Mouse (Mus musculus) right cerebral cortex, adult 18-20 months (tissue): ENCODE measurements around the gene Klk11.

ENCODE experiments used
- DNase-seq: peaks from one replicate; pipeline ENCODE4 v3.0.0; 2022; ENCODE audit warnings: mixed read lengths

Gene Klk11

DNA sequence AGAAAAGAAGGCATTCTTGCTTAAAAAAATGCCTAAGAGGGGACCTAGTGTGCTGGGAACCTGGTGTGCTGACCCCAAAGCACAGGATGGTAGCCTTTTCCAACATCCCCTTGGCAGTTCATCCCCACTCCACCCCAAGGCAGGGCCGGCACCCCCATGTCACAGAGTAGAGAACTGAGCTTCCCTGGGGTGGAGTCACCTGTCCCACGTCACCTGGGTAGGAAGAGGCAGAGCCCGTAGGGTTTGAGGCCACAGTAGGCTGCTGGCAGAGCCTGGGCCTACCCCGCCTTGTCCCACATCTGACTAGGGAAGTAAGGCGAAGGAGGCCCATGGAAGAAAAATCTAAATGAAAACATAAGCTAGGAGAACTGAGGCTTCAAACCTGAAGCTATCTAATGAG, at the start of gene Klk11:
Gene Klk11 (plus strand): TSS at position 241 of the 400 bp plus-strand sequence.
- no peak for DNase-seq

- peak; percentile 27 for DNase-seq
Measured at GRCm38 (mm10) chr7:43747788-43748187, 26.6 kb upstream of the Klk11 start.

DNA sequence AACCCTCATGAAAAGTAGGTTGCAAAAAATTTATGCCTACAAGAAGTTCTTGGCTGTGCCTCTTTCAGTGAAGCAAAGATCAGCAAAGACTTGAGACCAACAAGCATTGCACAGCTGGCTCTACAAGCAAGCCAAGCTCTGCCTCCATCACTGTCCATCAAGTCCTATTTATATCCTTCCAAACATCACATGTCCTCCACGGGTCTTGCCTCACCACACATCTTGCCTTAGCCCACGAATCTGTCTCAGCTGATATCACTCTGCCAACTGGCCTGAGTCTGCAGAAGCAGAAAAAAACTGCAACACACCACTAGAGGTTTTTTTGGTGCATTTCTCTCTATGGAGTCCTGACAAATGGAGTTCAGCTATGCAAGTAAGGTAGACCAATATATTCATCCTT, 21.6 kb upstream of the Klk11 start:
- no peak for DNase-seq

DNA sequence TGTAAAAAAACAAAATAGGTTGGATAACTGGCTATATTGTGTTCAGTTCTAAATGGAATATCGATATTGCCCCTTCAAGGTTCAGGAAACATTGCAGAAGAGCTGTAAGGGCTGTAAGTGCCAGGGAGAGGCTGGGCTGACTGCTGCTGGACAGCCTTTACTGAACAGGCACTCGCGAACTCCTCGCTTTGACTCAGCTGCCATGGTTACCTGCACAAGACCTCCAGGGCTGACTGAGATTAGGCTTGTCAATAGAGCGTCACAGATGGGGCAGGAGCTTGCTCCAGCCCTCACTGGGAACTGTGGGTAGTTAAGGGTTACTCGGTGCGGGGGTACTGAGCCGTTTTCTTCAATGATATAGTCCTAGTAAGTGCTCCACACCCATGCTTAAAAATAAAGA, 7.9 kb upstream of the Klk11 start:
- no peak for DNase-seq

DNA sequence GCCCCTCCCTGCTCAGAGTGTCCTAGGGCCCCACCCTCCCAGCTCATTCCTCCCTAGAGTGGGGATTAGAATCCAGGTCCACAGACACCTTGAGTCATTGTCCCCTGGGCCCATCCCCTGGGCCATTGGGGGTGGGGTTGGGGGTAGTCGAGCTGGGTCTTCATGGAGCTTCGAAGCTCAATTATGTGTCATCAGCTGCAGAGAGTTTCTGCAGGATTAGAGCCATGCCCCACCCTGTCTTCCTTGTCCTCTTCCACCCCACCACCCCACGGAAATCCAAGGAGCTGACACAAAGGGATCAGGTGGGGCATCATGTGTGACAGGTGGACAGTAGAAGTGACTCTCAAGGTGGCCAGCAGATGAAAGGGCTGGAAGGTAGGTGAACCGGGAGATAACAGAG, 5.8 kb upstream of the Klk11 start, which contains the start of gene Klk12:
Gene Klk12 (plus strand): TSS at position 301 of the 400 bp plus-strand sequence.
- no peak for DNase-seq

- no peak for DNase-seq
Measured at GRCm38 (mm10) chr7:43769636-43770035, 4.8 kb upstream of the Klk11 start.

DNA sequence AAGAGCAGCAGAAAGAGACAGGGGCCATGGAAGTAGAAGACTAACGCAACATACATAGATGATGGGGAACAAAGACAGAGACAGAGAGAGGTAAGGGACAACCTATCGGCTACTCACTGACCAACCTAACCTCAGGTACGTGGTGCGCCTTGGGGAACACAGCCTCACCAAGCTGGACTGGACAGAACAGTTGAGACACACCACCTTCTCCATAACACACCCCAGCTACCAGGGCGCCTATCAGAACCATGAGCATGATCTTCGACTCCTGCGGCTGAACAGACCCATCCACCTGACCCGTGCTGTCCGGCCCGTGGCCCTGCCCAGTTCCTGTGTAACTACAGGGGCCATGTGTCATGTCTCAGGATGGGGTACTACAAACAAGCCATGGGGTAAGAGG, 3.7 kb upstream of the Klk11 start:
- no peak for DNase-seq

- no peak for DNase-seq
Measured at GRCm38 (mm10) chr7:43771916-43772315, 2.5 kb upstream of the Klk11 start.

- no peak for DNase-seq
Measured at GRCm38 (mm10) chr7:43772901-43773300, 1.5 kb upstream of the Klk11 start.

- DNase-seq = no peak
Measured at GRCm38 (mm10) chr7:43774802-43775201, 398 bp downstream of the Klk11 start.

DNA sequence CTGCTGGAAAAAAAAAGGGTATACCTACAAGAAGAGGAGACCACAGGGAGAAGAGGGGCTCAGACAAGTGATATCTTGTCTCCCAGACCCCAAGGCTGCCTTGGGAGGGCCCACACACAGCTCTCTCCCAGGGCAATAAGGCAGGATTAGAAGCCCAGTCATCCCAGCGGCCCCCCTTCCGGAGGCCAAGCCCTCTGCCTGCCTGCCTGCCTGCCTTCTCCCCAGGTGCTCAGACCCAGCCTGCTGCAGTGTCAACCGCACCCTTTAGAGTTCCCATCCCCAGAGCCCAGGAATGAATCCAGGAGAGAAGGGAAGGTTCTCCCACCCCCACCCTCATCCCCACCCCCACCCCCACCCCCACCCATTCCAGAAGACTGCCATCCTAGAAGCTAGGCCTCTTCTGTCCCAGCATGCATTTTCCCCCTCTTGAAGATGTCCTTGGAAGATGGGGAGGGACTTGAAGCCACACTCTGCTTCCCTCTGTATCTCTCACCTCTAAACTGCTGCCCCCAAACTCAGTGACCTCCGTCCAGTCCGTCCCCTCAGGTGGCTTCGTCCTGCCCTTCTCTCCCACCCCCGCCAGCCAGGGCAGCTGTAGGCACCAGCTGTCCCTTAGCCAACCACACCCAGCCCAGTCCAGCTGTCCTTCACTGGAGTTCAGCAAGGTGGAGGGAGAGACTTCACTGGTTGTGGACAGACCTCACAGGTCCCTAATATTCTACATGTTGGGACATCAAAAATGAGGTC, 1.1 kb downstream of the Klk11 start:
- no peak for DNase-seq

- DNase-seq = no peak
Measured at GRCm38 (mm10) chr7:43776506-43776905, 2.1 kb downstream of the Klk11 start.

DNA sequence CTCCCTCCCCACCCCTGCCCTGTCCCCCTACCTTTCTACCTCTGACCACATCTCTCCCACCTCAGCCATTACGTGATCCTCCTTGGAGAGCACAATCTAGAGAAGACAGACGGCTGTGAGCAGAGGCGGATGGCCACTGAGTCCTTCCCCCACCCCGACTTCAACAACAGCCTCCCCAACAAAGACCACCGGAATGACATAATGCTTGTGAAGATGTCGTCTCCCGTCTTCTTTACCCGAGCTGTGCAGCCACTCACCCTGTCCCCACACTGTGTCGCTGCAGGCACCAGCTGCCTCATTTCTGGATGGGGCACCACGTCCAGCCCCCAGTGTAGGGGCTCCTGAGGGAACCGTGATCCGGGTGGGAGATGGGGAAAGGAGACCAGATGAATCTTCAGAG, 3.0 kb downstream of the Klk11 start:
- DNase-seq = no peak

DNA sequence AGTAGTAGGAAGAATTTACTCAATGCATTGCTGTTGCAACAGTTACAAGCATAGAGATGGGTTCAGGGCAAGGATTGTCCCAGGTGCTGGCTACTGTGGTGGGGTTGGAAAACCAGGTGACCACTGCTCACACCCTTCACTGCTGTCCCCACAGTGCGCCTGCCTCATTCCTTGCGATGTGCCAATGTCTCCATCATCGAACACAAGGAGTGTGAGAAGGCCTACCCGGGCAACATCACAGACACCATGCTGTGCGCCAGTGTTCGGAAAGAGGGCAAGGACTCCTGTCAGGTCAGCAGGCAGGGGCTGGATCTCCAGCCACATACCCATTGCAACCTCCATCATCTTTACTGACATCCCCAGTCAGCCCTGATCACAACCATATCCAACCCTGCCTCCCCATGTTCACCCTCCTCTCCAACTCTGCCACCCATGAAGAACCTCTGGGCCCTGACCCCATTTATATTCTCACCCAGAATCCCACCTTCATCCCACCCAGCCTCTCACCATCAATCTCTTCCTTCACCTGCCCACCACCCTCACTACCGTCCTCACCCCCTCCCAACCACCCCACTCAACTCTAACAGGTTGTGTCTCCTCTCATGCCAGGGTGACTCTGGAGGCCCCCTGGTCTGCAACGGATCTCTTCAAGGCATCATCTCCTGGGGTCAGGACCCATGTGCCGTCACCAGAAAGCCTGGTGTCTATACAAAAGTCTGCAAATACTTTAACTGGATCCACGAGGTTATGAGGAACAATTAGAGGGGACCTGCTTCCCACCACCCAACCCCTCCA, 4.0 kb downstream of the Klk11 start:
- no peak for DNase-seq

DNA sequence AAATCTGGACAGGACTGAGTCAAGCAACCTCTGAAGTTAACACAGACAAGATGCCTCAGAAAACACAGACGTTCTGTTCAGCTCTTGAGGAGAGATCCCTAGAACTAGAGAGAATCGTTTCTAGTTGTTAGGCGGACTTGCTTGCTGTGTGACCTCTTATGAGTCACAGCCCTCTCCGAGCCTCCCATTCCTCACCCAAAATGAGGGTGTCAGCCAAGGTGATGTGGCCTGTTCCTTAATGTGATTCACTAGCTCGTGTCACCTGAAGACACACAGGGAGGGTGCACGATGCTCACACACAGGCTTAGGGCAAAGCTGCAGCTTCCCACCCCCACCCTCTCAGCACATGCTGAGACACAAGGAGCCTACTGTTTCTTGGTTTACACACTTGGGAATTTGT, 5.8 kb downstream of the Klk11 start:
- DNase-seq = no peak

GRCm38 (mm10) chr7:43780746-43781145, 6.3 kb downstream of the Klk11 start, which contains the start of gene Klk10:
Klk10 (plus strand) TSS chr7:43781035.
- no peak for DNase-seq

DNA sequence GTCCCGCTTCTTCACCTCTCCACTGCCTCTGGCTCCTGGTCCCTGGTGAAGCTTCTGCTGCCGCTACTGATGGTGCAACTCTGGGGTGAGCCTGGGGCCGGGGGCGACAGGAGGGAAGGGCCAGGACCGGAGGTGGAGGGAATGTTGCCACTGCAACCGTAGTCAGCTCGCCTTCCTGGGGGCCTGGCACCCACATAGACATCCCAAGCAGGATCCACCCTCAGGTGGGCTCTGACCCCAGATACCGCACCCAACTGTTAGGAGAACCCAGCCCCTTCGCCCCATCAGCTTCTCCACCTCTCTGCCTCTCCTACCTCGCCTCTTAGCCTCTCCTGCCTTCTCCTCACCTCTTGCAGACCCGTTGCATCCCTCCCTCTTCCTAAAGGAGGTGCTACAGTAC, 7.1 kb downstream of the Klk11 start:
- no peak for DNase-seq

DNA sequence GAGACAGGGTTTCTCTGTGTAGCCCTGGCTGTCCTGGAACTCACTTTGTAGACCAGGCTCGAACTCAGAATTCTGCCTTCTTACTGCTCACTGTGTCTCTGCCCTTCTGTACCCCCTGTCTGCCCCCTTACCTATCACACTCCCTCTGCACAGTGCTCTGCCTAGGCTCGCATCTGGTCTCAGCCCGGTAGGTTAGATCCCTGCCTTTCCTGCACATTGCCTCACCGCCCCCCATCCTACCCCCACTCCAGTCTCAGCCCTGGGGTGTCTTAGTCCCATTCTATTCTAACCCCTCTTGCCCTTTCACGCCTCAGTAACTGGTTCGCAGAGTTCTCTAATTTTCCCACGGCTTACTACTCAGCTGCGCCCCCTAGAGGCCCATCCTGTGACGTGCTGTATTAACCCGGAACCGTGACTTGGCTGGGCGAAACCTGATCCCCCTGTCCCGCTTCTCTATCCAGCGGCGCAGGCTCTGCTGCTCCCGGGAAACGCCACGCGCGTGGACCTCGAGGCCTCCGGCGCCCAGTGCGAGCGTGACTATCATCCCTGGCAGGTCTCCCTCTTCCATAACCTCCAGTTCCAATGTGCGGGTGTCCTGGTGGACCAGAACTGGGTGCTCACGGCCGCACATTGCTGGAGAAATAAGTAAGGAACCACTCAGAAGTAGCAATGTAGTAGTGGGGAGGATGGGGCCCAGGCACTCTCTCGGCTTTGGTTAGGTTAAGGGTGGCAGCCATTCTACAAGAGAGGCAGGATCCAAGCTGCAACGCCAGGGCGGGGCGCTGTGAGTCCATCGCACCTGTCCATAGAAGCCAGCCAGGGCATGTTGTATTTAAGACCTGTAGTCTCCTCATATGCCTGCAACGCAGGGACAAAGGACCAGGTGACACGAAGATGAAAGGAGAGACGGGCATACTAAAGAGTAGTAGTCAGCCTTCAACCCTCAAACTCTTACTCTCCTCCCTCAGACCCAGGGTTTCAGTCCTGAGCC, 8.2 kb downstream of the Klk11 start:
- DNase-seq = peak; percentile 40

DNA sequence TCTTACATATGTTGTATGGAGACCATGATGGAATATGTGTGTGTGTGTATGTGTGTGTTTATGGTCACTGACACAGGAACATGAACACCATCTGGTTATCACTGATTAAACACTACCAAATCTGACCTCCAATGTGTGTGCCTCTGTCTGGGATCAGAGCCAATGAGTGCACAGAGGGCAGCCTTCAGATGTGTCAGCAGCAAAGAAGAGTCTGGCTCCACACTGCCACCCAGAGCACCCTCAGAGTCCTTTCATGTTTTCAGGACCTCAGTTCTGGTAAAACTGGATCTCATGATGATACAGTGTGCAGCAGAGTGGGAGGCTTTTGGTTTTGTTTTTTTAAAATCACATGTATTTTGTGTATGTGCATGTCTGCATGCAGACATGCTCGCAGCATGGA, 10.9 kb downstream of the Klk11 start:
- no peak for DNase-seq

DNA sequence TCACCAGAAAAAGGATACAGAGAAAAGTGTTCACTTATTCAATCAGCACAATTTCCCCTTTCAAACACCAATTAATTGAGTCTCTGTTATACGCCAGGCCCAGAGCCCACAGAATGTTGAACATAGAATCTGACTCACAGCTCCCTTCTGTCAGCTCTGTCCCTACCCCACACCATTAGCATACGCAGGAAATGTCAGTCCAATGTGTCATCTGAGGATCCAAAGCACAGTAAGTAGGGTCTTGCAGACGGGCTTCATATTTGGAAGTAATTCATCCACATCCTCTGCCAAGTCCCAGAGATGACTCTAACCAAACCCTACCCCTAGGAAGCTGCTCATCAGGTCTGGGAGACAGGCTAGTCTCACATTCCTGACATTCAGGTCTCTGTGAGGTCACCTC, 13.7 kb downstream of the Klk11 start:
- DNase-seq = no peak

- no peak for DNase-seq
Measured at GRCm38 (mm10) chr7:43789295-43789694, 14.9 kb downstream of the Klk11 start.

DNA sequence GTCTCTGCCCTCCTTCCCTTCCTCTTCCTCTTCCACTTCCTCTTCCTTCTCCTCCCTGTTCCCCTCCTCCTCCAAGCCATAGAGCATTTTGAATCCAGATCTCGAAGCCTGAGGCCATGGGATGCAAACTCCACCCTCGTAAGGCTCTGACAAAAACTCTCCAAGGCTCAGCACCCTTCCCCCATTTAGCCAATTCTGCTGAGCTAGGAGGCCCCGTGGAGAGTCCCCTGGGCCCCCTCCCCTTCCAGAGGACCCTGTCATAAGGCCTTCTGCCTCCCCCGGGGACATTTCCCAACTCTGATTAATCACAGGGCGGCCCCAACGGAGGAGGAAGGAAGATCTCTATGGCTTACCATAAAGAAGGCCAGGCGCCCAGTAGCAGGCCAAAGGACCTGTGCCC, 17.2 kb downstream of the Klk11 start, which contains the start of gene Klk9:
Gene Klk9 (plus strand): TSS at position 301 of the 400 bp plus-strand sequence.
- no peak for DNase-seq

GRCm38 (mm10) chr7:43796355-43796754, 22.0 kb downstream of the Klk11 start:
- no peak for DNase-seq
